Mouse (Mus musculus): ENCODE measurements around the gene Gm17018. TPM values are rescaled to one million over a fixed set of nuclear protein-coding genes. Genes with fewer than 3 reads are reported as not detected.
A peak's percentile ranks its signal among the peaks of the same experiment; 100 is the strongest.

Gene Gm17018
- 10 to 100 TPM; 34.9 to 41.2 TPM for total RNA-seq (2021)

- peak; percentile 78 for DNase-seq
- intact Hi-C loops (cut with DNase I) = no loop called here
Measured at GRCm38 (mm10) chr19:45560153-45560890, at the start of gene Gm17018, which contains the start of gene Poll. Gm17018 (plus strand) TSS chr19:45560615. Poll (minus strand) TSS chr19:45560531.

- intact Hi-C loops (cut with DNase I) = no loop called here
- no peak for DNase-seq
Measured at GRCm38 (mm10) chr19:45510680-45511079, 49.7 kb upstream of the Gm17018 start.

- intact Hi-C loops (cut with DNase I) = no loop called here
- DNase-seq = peak; percentile 42
Measured at GRCm38 (mm10) chr19:45511406-45511805, 49.0 kb upstream of the Gm17018 start.

GRCm38 (mm10) chr19:45515341-45515740 is 45.1 kb upstream of the Gm17018 start:
- intact Hi-C loops (cut with DNase I) = no loop called here

GRCm38 (mm10) chr19:45516264-45516663 is 44.2 kb upstream of the Gm17018 start:
- no peak for DNase-seq
- intact Hi-C loops (cut with DNase I) = no loop called here

More at GRCm38 (mm10) chr19:45515341-45515740, 45.1 kb upstream of the Gm17018 start:
- no peak for DNase-seq

- no peak for DNase-seq
- intact Hi-C loops (cut with DNase I) = no loop called here
Measured at GRCm38 (mm10) chr19:45527382-45527781, 33.0 kb upstream of the Gm17018 start.

- DNase-seq = no peak
- intact Hi-C loops (cut with DNase I) = no loop called here
Measured at GRCm38 (mm10) chr19:45527931-45528534, 32.4 kb upstream of the Gm17018 start.

- DNase-seq = no peak
- intact Hi-C loops (cut with DNase I) = no loop called here
Measured at GRCm38 (mm10) chr19:45529294-45529693, 31.1 kb upstream of the Gm17018 start.

- intact Hi-C loops (cut with DNase I) = no loop called here
- DNase-seq = no peak
Measured at GRCm38 (mm10) chr19:45530200-45530995, 30.0 kb upstream of the Gm17018 start.

GRCm38 (mm10) chr19:45531554-45531953 is 28.9 kb upstream of the Gm17018 start:
- intact Hi-C loops (cut with DNase I) = no loop called here

GRCm38 (mm10) chr19:45533617-45534016 is 26.8 kb upstream of the Gm17018 start:
- intact Hi-C loops (cut with DNase I) = no loop called here
- DNase-seq = no peak

More at GRCm38 (mm10) chr19:45531554-45531953, 28.9 kb upstream of the Gm17018 start:
- no peak for DNase-seq

GRCm38 (mm10) chr19:45535214-45535735 is 25.1 kb upstream of the Gm17018 start:
- no peak for DNase-seq
- intact Hi-C loops (cut with DNase I) = no loop called here

GRCm38 (mm10) chr19:45535929-45536328 is 24.5 kb upstream of the Gm17018 start:
- no peak for DNase-seq
- intact Hi-C loops (cut with DNase I) = no loop called here

GRCm38 (mm10) chr19:45537505-45537904 is 22.9 kb upstream of the Gm17018 start:
- intact Hi-C loops (cut with DNase I) = no loop called here
- DNase-seq = peak; percentile 45

- intact Hi-C loops (cut with DNase I) = loop anchor here (10.0 kb wide), 1 partner anchor 76 kb away; no protein-coding TSS in a partner anchor
- peak; percentile 67 for DNase-seq
Measured at GRCm38 (mm10) chr19:45540657-45541408, 19.6 kb upstream of the Gm17018 start.

GRCm38 (mm10) chr19:45541409-45542041 is 18.9 kb upstream of the Gm17018 start:
- intact Hi-C loops (cut with DNase I) = loop anchor here (10.0 kb wide), 1 partner anchor 77 kb away; no protein-coding TSS in a partner anchor
- DNase-seq = peak; percentile 65

- intact Hi-C loops (cut with DNase I) = loop anchor here (10.0 kb wide), 1 partner anchor 77 kb away; no protein-coding TSS in a partner anchor
- no peak for DNase-seq
Measured at GRCm38 (mm10) chr19:45542061-45542460, 18.4 kb upstream of the Gm17018 start.

- intact Hi-C loops (cut with DNase I) = loop anchor here (2.0 to 10.0 kb wide), 2 partner anchors 80 to 324 kb away; no protein-coding TSS in a partner anchor
- DNase-seq = no peak
Measured at GRCm38 (mm10) chr19:45544152-45544924, 16.1 kb upstream of the Gm17018 start.

GRCm38 (mm10) chr19:45544925-45545321 is 15.5 kb upstream of the Gm17018 start:
- peak; percentile 87 for DNase-seq
- intact Hi-C loops (cut with DNase I) = loop anchor here (2.0 to 10.0 kb wide), 2 partner anchors 80 to 324 kb away; no protein-coding TSS in a partner anchor
